Mouse (Mus musculus): Measurements from ENCODE around the gene Dld. TPM values are rescaled to one million over a fixed set of nuclear protein-coding genes. Genes with fewer than 3 reads are reported as not detected.

Dld gene
- polyA plus RNA-seq, 1 experiment from 2014 or later: 165 TPM

DNA sequence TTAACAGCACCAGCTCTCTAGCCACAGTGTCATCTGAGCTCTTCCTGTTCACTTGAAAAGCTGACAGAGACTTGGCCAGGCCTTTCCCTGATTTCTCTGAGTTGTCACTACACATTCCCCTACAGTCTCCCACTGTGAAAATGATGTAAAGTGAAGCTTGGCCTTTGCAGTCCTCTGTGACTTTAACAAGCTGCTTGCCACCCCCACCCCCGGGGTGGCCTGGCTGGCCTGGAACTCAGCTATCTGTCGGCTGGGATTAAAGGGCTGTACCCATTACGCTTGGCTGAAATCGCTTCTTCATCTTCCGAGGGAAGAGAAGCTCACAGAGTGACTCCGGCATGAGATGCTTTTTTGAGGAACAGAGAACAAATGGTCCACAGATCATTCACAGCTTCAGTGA, 35.3 kb downstream of the Dld start:
- 67% methylated on average over 6 of the region's 6 CpGs for WGBS
- Histone ChIP-seq H3K4me3 (ENCODE audit: low read depth, low read length) (no peak overlapping the region), H3K36me3 (ENCODE audit: control insufficient read depth, insufficient read depth, low read length) (no peaks in the 10 kb centered on the region), H3K4me1 (replicated peaks; ENCODE audit: control insufficient read depth, insufficient read depth, low read length) (no peaks in the 10 kb centered on the region), H3K4me2 (replicated peaks; ENCODE audit: low read depth, low read length) (no peak overlapping the region), H3K9ac (ENCODE audit: low read depth, low read length) (no peak overlapping the region), H3K27me3 (ENCODE audit: control insufficient read depth, insufficient read depth, low read length) (no peaks in the 10 kb centered on the region), H3K27ac (ENCODE audit: low read depth, low read length) (no peak overlapping the region), H3K9me3 (ENCODE audit: control insufficient read depth, low read length) (no peaks in the 10 kb centered on the region)
- DNase-seq (ENCODE audit: low spot score): no peak
- no peak for ATAC-seq (ENCODE audit: low FRiP score)

GRCm38 (mm10) chr12:31314310-31314709, 36.9 kb downstream of the Dld start:
- ATAC-seq (ENCODE audit: low FRiP score) (no peak), DNase-seq (ENCODE audit: low spot score) (no peak)
- Histone ChIP-seq H3K4me3 (ENCODE audit: low read depth, low read length) (no peak overlapping the region), H3K27me3 (ENCODE audit: control insufficient read depth, insufficient read depth, low read length) (no peaks in the 10 kb centered on the region), H3K9ac (ENCODE audit: low read depth, low read length) (no peak overlapping the region), H3K4me1 (replicated peaks; ENCODE audit: control insufficient read depth, insufficient read depth, low read length) (0 out of 2 replicates have a peak, but pooled peaks cover 2% of the 10 kb centered on the region), H3K36me3 (ENCODE audit: control insufficient read depth, insufficient read depth, low read length) (no peaks in the 10 kb centered on the region), H3K9me3 (ENCODE audit: control insufficient read depth, low read length) (no peaks in the 10 kb centered on the region), H3K4me2 (replicated peaks; ENCODE audit: low read depth, low read length) (no peak overlapping the region), H3K27ac (ENCODE audit: low read depth, low read length) (no peak overlapping the region)
- WGBS: 95% methylated on average over 7 of the region's 7 CpGs

GRCm38 (mm10) chr12:31313136-31313535, 38.1 kb downstream of the Dld start:
- Histone ChIP-seq H3K9ac (ENCODE audit: low read depth, low read length) (no peak overlapping the region), H3K36me3 (ENCODE audit: control insufficient read depth, insufficient read depth, low read length) (no peaks in the 10 kb centered on the region), H3K4me2 (replicated peaks; ENCODE audit: low read depth, low read length) (no peak overlapping the region), H3K27ac (ENCODE audit: low read depth, low read length) (no peak overlapping the region), H3K4me3 (ENCODE audit: low read depth, low read length) (no peak overlapping the region), H3K27me3 (ENCODE audit: control insufficient read depth, insufficient read depth, low read length) (no peaks in the 10 kb centered on the region), H3K9me3 (ENCODE audit: control insufficient read depth, low read length) (no peaks in the 10 kb centered on the region), H3K4me1 (replicated peaks; ENCODE audit: control insufficient read depth, insufficient read depth, low read length) (0 out of 2 replicates have a peak, but pooled peaks cover 2% of the 10 kb centered on the region)
- 91% methylated on average over 4 of the region's 4 CpGs for WGBS
- DNase-seq (ENCODE audit: low spot score) (no peak), ATAC-seq (ENCODE audit: low FRiP score) (no peak)

GRCm38 (mm10) chr12:31312281-31312680, 39.0 kb downstream of the Dld start:
- Histone ChIP-seq H3K27ac (ENCODE audit: low read depth, low read length) (no peak overlapping the region), H3K27me3 (ENCODE audit: control insufficient read depth, insufficient read depth, low read length) (no peaks in the 10 kb centered on the region), H3K36me3 (ENCODE audit: control insufficient read depth, insufficient read depth, low read length) (no peaks in the 10 kb centered on the region), H3K4me2 (replicated peaks; ENCODE audit: low read depth, low read length) (no peak overlapping the region), H3K9me3 (ENCODE audit: control insufficient read depth, low read length) (no peaks in the 10 kb centered on the region), H3K4me3 (ENCODE audit: low read depth, low read length) (no peak overlapping the region), H3K9ac (ENCODE audit: low read depth, low read length) (no peak overlapping the region), H3K4me1 (replicated peaks; ENCODE audit: control insufficient read depth, insufficient read depth, low read length) (0 out of 2 replicates have a peak, but pooled peaks cover 2% of the 10 kb centered on the region)
- no peak for ATAC-seq (ENCODE audit: low FRiP score)
- no peak for DNase-seq (ENCODE audit: low spot score)
- 89% methylated on average over 5 of the region's 5 CpGs for WGBS

GRCm38 (mm10) chr12:31311671-31312265, 39.5 kb downstream of the Dld start:
- ATAC-seq (ENCODE audit: low FRiP score): no peak
- H3K4me3 ChIP-seq (ENCODE audit: low read depth, low read length): no peak overlapping the region

DNA sequence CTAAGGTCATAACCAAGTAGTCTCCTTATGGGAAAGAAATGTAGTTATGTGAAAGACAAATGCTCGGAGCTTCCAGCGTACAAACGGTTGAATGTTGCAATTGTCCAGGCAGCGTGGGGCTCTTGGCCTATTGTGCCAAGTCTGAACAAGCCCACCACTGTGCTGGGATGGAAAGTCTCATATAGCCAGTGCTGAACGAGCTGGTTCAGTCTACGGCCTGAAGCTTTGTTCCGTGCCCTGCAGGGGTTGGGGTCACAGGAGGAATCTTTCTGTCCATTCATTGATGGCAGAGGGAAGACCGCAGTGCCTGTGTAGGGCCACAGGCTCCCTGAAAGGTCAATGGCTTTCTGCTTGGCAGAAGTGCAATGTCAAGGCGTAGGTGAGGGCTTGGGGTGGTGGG, 40.6 kb downstream of the Dld start:
- H3K4me3 ChIP-seq (ENCODE audit: low read depth, low read length): no peak overlapping the region
- WGBS: 35% methylated on average over 9 of the region's 9 CpGs
- H3K4me1 ChIP-seq (replicated peaks; ENCODE audit: control insufficient read depth, insufficient read depth, low read length): 0 out of 2 replicates have a peak, but pooled peaks cover 2% of the 10 kb centered on the region
- DNase-seq (ENCODE audit: low spot score): peak; percentile 28
- H3K27ac ChIP-seq (ENCODE audit: low read depth, low read length): no peak overlapping the region
- no peak overlapping the region for H3K4me2 ChIP-seq (replicated peaks; ENCODE audit: low read depth, low read length)
- H3K27me3 ChIP-seq (ENCODE audit: control insufficient read depth, insufficient read depth, low read length): no peaks in the 10 kb centered on the region
- no peak for ATAC-seq (ENCODE audit: low FRiP score)
- no peak overlapping the region for H3K9ac ChIP-seq (ENCODE audit: low read depth, low read length)
- no peaks in the 10 kb centered on the region for H3K9me3 ChIP-seq (ENCODE audit: control insufficient read depth, low read length)
- no peaks in the 10 kb centered on the region for H3K36me3 ChIP-seq (ENCODE audit: control insufficient read depth, insufficient read depth, low read length)

More at GRCm38 (mm10) chr12:31311671-31312265, 39.5 kb downstream of the Dld start:
- H3K27ac ChIP-seq (ENCODE audit: low read depth, low read length): no peak overlapping the region
- DNase-seq (ENCODE audit: low spot score): no peak
- WGBS: 84% methylated on average over 9 of the region's 9 CpGs
- no peak overlapping the region for H3K9ac ChIP-seq (ENCODE audit: low read depth, low read length)
- H3K27me3 ChIP-seq (ENCODE audit: control insufficient read depth, insufficient read depth, low read length): no peaks in the 10 kb centered on the region
- H3K4me2 ChIP-seq (replicated peaks; ENCODE audit: low read depth, low read length): no peak overlapping the region
- H3K4me1 ChIP-seq (replicated peaks; ENCODE audit: control insufficient read depth, insufficient read depth, low read length): 0 out of 2 replicates have a peak, but pooled peaks cover 2% of the 10 kb centered on the region
- no peaks in the 10 kb centered on the region for H3K9me3 ChIP-seq (ENCODE audit: control insufficient read depth, low read length)
- H3K36me3 ChIP-seq (ENCODE audit: control insufficient read depth, insufficient read depth, low read length): no peaks in the 10 kb centered on the region

GRCm38 (mm10) chr12:31307756-31308155, 43.5 kb downstream of the Dld start:
- no peak for DNase-seq (ENCODE audit: low spot score)
- Histone ChIP-seq H3K9ac (ENCODE audit: low read depth, low read length) (no peak overlapping the region), H3K4me3 (ENCODE audit: low read depth, low read length) (no peak overlapping the region), H3K27me3 (ENCODE audit: control insufficient read depth, insufficient read depth, low read length) (no peaks in the 10 kb centered on the region), H3K36me3 (ENCODE audit: control insufficient read depth, insufficient read depth, low read length) (no peaks in the 10 kb centered on the region), H3K9me3 (ENCODE audit: control insufficient read depth, low read length) (no peaks in the 10 kb centered on the region), H3K4me1 (replicated peaks; ENCODE audit: control insufficient read depth, insufficient read depth, low read length) (0 out of 2 replicates have a peak, but pooled peaks cover 2% of the 10 kb centered on the region), H3K4me2 (replicated peaks; ENCODE audit: low read depth, low read length) (no peak overlapping the region), H3K27ac (ENCODE audit: low read depth, low read length) (no peak overlapping the region)
- WGBS: 92% methylated on average over 8 of the region's 8 CpGs
- no peak for ATAC-seq (ENCODE audit: low FRiP score)

DNA sequence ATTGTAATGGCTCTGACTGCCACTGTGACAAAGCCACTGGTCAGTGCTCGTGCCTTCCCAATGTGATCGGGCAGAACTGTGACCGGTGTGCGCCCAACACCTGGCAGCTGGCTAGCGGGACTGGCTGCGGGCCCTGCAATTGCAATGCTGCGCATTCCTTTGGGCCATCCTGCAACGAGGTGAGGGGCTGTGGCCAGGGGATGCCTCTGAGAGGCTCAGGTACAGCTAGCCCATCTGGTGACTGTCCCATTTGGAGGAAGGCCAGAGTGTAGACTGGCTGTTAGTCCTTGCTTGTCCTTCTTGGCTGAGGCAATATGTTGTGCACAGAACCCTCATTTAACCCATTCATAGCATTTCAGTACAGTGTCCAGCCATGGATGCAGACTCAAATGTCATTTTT, 44.2 kb downstream of the Dld start:
- no peak for ATAC-seq (ENCODE audit: low FRiP score)

DNA sequence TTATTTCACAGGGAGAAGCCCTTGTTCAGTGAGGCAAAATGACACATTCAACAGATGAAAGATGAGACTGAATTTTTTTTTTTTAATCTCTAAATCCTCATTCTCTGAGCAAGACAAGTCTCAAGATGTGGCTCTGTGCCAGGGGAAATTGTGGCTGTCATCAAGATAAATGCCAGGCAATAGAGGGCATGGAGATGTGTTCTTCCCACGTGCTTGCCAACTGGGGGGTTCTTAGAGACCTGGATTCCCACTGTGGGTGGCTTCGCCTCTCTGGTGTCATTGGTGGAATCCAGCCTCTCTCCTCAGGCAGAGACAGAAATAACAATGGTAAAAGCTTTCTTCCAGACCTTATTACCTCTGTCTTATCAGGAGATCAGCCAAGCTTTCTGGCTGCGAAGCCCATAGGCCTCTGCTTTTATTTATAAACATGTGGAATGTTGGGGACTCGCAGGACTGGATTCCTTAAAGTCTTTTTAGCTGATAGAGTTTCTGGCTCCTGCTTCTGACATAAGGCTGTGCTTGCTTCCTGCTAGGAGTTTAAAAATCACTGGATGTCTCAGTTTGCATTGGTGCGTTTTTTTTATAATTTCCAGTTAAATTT, 45.1 kb downstream of the Dld start:
- Histone ChIP-seq H3K4me2 (replicated peaks; ENCODE audit: low read depth, low read length) (no peak overlapping the region), H3K4me3 (ENCODE audit: low read depth, low read length) (no peak overlapping the region), H3K36me3 (ENCODE audit: control insufficient read depth, insufficient read depth, low read length) (no peaks in the 10 kb centered on the region), H3K4me1 (replicated peaks; ENCODE audit: control insufficient read depth, insufficient read depth, low read length) (0 out of 2 replicates have a peak, but pooled peaks cover 2% of the 10 kb centered on the region), H3K27me3 (ENCODE audit: control insufficient read depth, insufficient read depth, low read length) (no peaks in the 10 kb centered on the region), H3K27ac (ENCODE audit: low read depth, low read length) (no peak overlapping the region), H3K9ac (ENCODE audit: low read depth, low read length) (no peak overlapping the region), H3K9me3 (ENCODE audit: control insufficient read depth, low read length) (no peaks in the 10 kb centered on the region)
- WGBS: 84% methylated on average over 5 of the region's 5 CpGs
- no peak for DNase-seq (ENCODE audit: low spot score)
- ATAC-seq (ENCODE audit: low FRiP score): no peak

More for the DNA sequence above, 44.2 kb downstream of the Dld start:
- no peaks in the 10 kb centered on the region for H3K27me3 ChIP-seq (ENCODE audit: control insufficient read depth, insufficient read depth, low read length)
- H3K4me3 ChIP-seq (ENCODE audit: low read depth, low read length): no peak overlapping the region
- no peak overlapping the region for H3K9ac ChIP-seq (ENCODE audit: low read depth, low read length)
- 0 out of 2 replicates have a peak, but pooled peaks cover 2% of the 10 kb centered on the region for H3K4me1 ChIP-seq (replicated peaks; ENCODE audit: control insufficient read depth, insufficient read depth, low read length)
- no peak overlapping the region for H3K27ac ChIP-seq (ENCODE audit: low read depth, low read length)
- no peaks in the 10 kb centered on the region for H3K9me3 ChIP-seq (ENCODE audit: control insufficient read depth, low read length)
- WGBS: 93% methylated on average over 8 of the region's 8 CpGs
- no peaks in the 10 kb centered on the region for H3K36me3 ChIP-seq (ENCODE audit: control insufficient read depth, insufficient read depth, low read length)
- DNase-seq (ENCODE audit: low spot score): no peak
- no peak overlapping the region for H3K4me2 ChIP-seq (replicated peaks; ENCODE audit: low read depth, low read length)

All from hindbrain, embryonic 11.5 days (tissue).